Comparison of ENCODE assay signal across 18 mouse cellular contexts in genomic region chr6:106266304-106266703, GRCm38 (mm10).
"Had no signal": no experiment of that assay in that cellular context is flagged by ENCODE, and none has a peak within 500 bp of the region (broad histone marks: within the 10 kb centered on the region; RNA-seq: fewer than 3 reads in every experiment).

No protein-coding gene starts in this region.

- H3K4me1 ChIP-seq: limb, embryonic 12.5 days; liver, embryonic 13.5 days; lung, embryonic 15.5 days; megakaryocyte, embryonic 14.5 days; midbrain, embryonic 15.5 days had no signal

- ATAC-seq: intestine, postnatal 0 days; liver, postnatal 0 days; midbrain, embryonic 15.5 days had no signal

- H3K9ac ChIP-seq: limb, embryonic 12.5 days; liver, embryonic 13.5 days; liver, postnatal 0 days; lung, embryonic 15.5 days; midbrain, embryonic 15.5 days had no signal

- H3K4me3 ChIP-seq: layer of hippocampus, adult 2 months; limb, embryonic 12.5 days; liver, embryonic 13.5 days; lung, embryonic 15.5 days; megakaryocyte, embryonic 14.5 days; midbrain, embryonic 15.5 days had no signal

- H3K36me3 ChIP-seq: limb, embryonic 12.5 days; liver, embryonic 13.5 days; lung, embryonic 15.5 days; midbrain, embryonic 15.5 days had no signal

- H3K27me3 ChIP-seq: limb, embryonic 12.5 days; liver, embryonic 13.5 days; lung, embryonic 15.5 days; megakaryocyte, embryonic 14.5 days; midbrain, embryonic 15.5 days had no signal

- H3K4me2 ChIP-seq: limb, embryonic 12.5 days; liver, embryonic 13.5 days; lung, embryonic 15.5 days; midbrain, embryonic 11.5 days; midbrain, embryonic 15.5 days had no signal

- H3K27ac ChIP-seq: layer of hippocampus, adult 2 months; limb, embryonic 12.5 days; liver, embryonic 13.5 days; lung, embryonic 15.5 days; macrophage; midbrain, embryonic 15.5 days; stomach, postnatal 0 days had no signal

- DNase-seq: kidney, adult 9 months; kidney, postnatal 4 days; liver; liver, embryonic 13.5 days; liver, postnatal 0 days; lung, postnatal 14 days; right cerebral cortex, adult 18-20 months; right cerebral cortex, postnatal 25 days; thymus, postnatal 4 days had no signal

- H3K9me3 ChIP-seq: limb, embryonic 12.5 days; liver, embryonic 13.5 days; lung, embryonic 15.5 days; megakaryocyte, embryonic 14.5 days; midbrain, embryonic 15.5 days had no signal
